Mouse (Mus musculus): ENCODE results near the gene Htr2a. TPM values are rescaled to one million over a fixed set of nuclear protein-coding genes. Genes with fewer than 3 reads are reported as not detected.

The Htr2a gene
- polyA plus RNA-seq, 1 experiment from 2014 or later, result 0.17 TPM

Other genes starting within 250 kb of the Htr2a start
- 257 and 280 TPM in 2 replicates for gene Esd, start 91.5 kb downstream of the Htr2a start, polyA plus RNA-seq (2015; fragmentation: Nextera tagmentation; extraction: Ambion mirVana)